Mouse (Mus musculus): ENCODE measurements around the gene Hspb7. TPM values are rescaled to one million over a fixed set of nuclear protein-coding genes. Genes with fewer than 3 reads are reported as not detected.

The Hspb7 gene
- total and polyA plus RNA-seq, 3 experiments, result not detected

- H3K27ac ChIP-seq (ENCODE audit: control insufficient read depth, low read depth, low read length), result no peak overlapping the region
- H3K4me1 ChIP-seq (ENCODE audit: control insufficient read depth in 1 of 2, insufficient read depth in 2 of 2, low read length in 2 of 2), result peaks cover 0 to 4% of the 10 kb centered on the region in 2 experiments; a peak in 2 of 4 replicates
- TF ChIP-seq SMC3 (IDR thresholded peaks at IDR 0.05; ENCODE audit: low read depth, low read length) (no peak), ZMIZ1 (IDR thresholded peaks at IDR 0.05; ENCODE audit: low read depth, low read length) (no peak), UBTF (IDR thresholded peaks at IDR 0.05; ENCODE audit: borderline replicate concordance, insufficient read depth, low read depth, low read length) (no peak)
- no peaks in the 10 kb centered on the region for H3K9me3 ChIP-seq (replicated peaks; ENCODE audit: insufficient read depth, low read length)
- no peak overlapping the region for H3K4me3 ChIP-seq (ENCODE audit: control insufficient read depth in 1 of 2, insufficient read depth in 1 of 2, low read depth in 2 of 2, low read length in 2 of 2)
- H3K9ac ChIP-seq (ENCODE audit: control insufficient read depth, low read depth, low read length, poor library complexity, severe bottlenecking), result no peak overlapping the region
- H3K27me3 ChIP-seq (ENCODE audit: control insufficient read depth in 1 of 2, insufficient read depth in 2 of 2, low read length in 2 of 2), result no peaks in the 10 kb centered on the region
- peaks cover 6% of the 10 kb centered on the region; the same call in 1 of the 2 replicates for H3K79me2 ChIP-seq (ENCODE audit: control insufficient read depth, insufficient read depth, low read length, poor library complexity)
- DNase-seq (ENCODE audit: low read depth, low spot score), result no peak
- H3K36me3 ChIP-seq (ENCODE audit: control insufficient read depth in 1 of 2, insufficient read depth in 2 of 2, low read length in 2 of 2), result peaks cover 1 to 2% of the 10 kb centered on the region in 2 experiments; a peak in 2 of 4 replicates
Measured at GRCm38 (mm10) chr4:141456193-141456938, 35.8 kb downstream of the Hspb7 start.

- Histone ChIP-seq H3K4me3 (ENCODE audit: control insufficient read depth in 1 of 2, insufficient read depth in 1 of 2, low read depth in 2 of 2, low read length in 2 of 2) (no peak overlapping the region), H3K9me3 (replicated peaks; ENCODE audit: insufficient read depth, low read length) (no peaks in the 10 kb centered on the region), H3K27ac (ENCODE audit: control insufficient read depth, low read depth, low read length) (no peak overlapping the region), H3K4me1 (ENCODE audit: control insufficient read depth in 1 of 2, insufficient read depth in 2 of 2, low read length in 2 of 2) (no peaks in the 10 kb centered on the region), H3K9ac (ENCODE audit: control insufficient read depth, low read depth, low read length, poor library complexity, severe bottlenecking) (no peak overlapping the region), H3K27me3 (ENCODE audit: control insufficient read depth in 1 of 2, insufficient read depth in 2 of 2, low read length in 2 of 2) (no peaks in the 10 kb centered on the region), H3K36me3 (ENCODE audit: control insufficient read depth in 1 of 2, insufficient read depth in 2 of 2, low read length in 2 of 2) (no peaks in the 10 kb centered on the region), H3K79me2 (ENCODE audit: control insufficient read depth, insufficient read depth, low read length, poor library complexity) (0 out of 2 replicates have a peak, but pooled peaks cover 6% of the 10 kb centered on the region)
- no peak for DNase-seq (ENCODE audit: low read depth, low spot score)
- no peak for TF ChIP-seq MXI1 (IDR thresholded peaks at IDR 0.05; ENCODE audit: low read depth, low read length)
- no peak for TF ChIP-seq HCFC1 (IDR thresholded peaks at IDR 0.05; ENCODE audit: low read depth, low read length)
- TF ChIP-seq RCOR1 (IDR thresholded peaks at IDR 0.05; ENCODE audit: low read depth, low read length), result no peak
- TF ChIP-seq POLR2A (IDR thresholded peaks at IDR 0.05; ENCODE audit: control insufficient read depth in 1 of 2, insufficient read depth in 1 of 2, low read depth in 1 of 2, low read length in 2 of 2, poor library complexity in 1 of 2), result no peak
- TF ChIP-seq ZMIZ1 (IDR thresholded peaks at IDR 0.05; ENCODE audit: low read depth, low read length), result no peak
Measured at GRCm38 (mm10) chr4:141458236-141458635, 37.7 kb downstream of the Hspb7 start.

- DNase-seq (ENCODE audit: low read depth, low spot score), result no peak
- H3K9ac ChIP-seq (ENCODE audit: control insufficient read depth, low read depth, low read length, poor library complexity, severe bottlenecking), result no peak overlapping the region
- no peaks in the 10 kb centered on the region for H3K36me3 ChIP-seq (ENCODE audit: control insufficient read depth in 1 of 2, insufficient read depth in 2 of 2, low read length in 2 of 2)
- no peaks in the 10 kb centered on the region for H3K9me3 ChIP-seq (replicated peaks; ENCODE audit: insufficient read depth, low read length)
- TF ChIP-seq GATA1 (IDR thresholded peaks at IDR 0.05; ENCODE audit: low read depth, low read length) (no peak), ZC3H11A (IDR thresholded peaks at IDR 0.05; ENCODE audit: low read depth, low read length) (no peak), RCOR1 (IDR thresholded peaks at IDR 0.05; ENCODE audit: low read depth, low read length) (no peak), MAFK (IDR thresholded peaks at IDR 0.05; ENCODE audit: borderline replicate concordance, low read depth, low read length) (no peak), CTCF (IDR thresholded peaks at IDR 0.05 in 2 of 3, conservative IDR thresholded peaks at IDR 0.05 in 1 of 3; ENCODE audit: control insufficient read depth in 1 of 3, insufficient read depth in 1 of 3, low read depth in 2 of 3, low read length in 3 of 3, poor library complexity in 1 of 3, severe bottlenecking in 1 of 3) (no peak), ZKSCAN1 (IDR thresholded peaks at IDR 0.05; ENCODE audit: low read depth, low read length) (no peak), CHD1 (IDR thresholded peaks at IDR 0.05; ENCODE audit: low read depth, low read length) (no peak), USF2 (IDR thresholded peaks at IDR 0.05; ENCODE audit: borderline replicate concordance in 1 of 2, insufficient read depth in 1 of 2, low read depth in 1 of 2, low read length in 2 of 2) (no peak), GABPA (IDR thresholded peaks at IDR 0.05; ENCODE audit: low read depth, low read length) (no peak), KAT2A (conservative IDR thresholded peaks at IDR 0.05; ENCODE audit: low read depth, low read length) (no peak), ZNF384 (IDR thresholded peaks at IDR 0.05; ENCODE audit: low read depth, low read length) (no peak), MEF2A (IDR thresholded peaks at IDR 0.05; ENCODE audit: extremely low read depth, insufficient replicate concordance, low read depth, low read length, poor library complexity, severe bottlenecking) (no peak), POLR2AphosphoS5 (IDR thresholded peaks at IDR 0.05; ENCODE audit: borderline replicate concordance, low read depth, low read length) (no peak), ZMIZ1 (IDR thresholded peaks at IDR 0.05; ENCODE audit: low read depth, low read length) (no peak), TBP (IDR thresholded peaks at IDR 0.05; ENCODE audit: low read depth, low read length) (no peak), HCFC1 (IDR thresholded peaks at IDR 0.05; ENCODE audit: low read depth, low read length) (no peak), NRF1 (IDR thresholded peaks at IDR 0.05; ENCODE audit: insufficient read depth, low read depth, low read length, poor library complexity, severe bottlenecking) (no peak), MAZ (IDR thresholded peaks at IDR 0.05; ENCODE audit: low read depth, low read length) (no peak)
- no peak overlapping the region for H3K4me3 ChIP-seq (ENCODE audit: control insufficient read depth in 1 of 2, insufficient read depth in 1 of 2, low read depth in 2 of 2, low read length in 2 of 2)
- no peak overlapping the region for H3K27ac ChIP-seq (ENCODE audit: control insufficient read depth, low read depth, low read length)
- no peaks in the 10 kb centered on the region for H3K4me1 ChIP-seq (ENCODE audit: control insufficient read depth in 1 of 2, insufficient read depth in 2 of 2, low read length in 2 of 2)
- H3K27me3 ChIP-seq (ENCODE audit: control insufficient read depth in 1 of 2, insufficient read depth in 2 of 2, low read length in 2 of 2), result no peaks in the 10 kb centered on the region
- 0 out of 2 replicates have a peak, but pooled peaks cover 6% of the 10 kb centered on the region for H3K79me2 ChIP-seq (ENCODE audit: control insufficient read depth, insufficient read depth, low read length, poor library complexity)
Measured at GRCm38 (mm10) chr4:141458888-141459287, 38.3 kb downstream of the Hspb7 start.

All from MEL (cell line).